Mouse (Mus musculus) gastrocnemius, adult 8-10 months (tissue): ENCODE measurements around the gene Tmprss11a. TPM values are rescaled to one million over a fixed set of nuclear protein-coding genes. Genes with fewer than 3 reads are reported as not detected.

Experiments used
- DNase-seq, 2 experiments: peaks; one replicate each; pipeline ENCODE4 v3.0.0; 2022; ENCODE audit warnings: low spot score in 2 of 2
- total RNA-seq, 4 experiments: library from RNA; stranded (reverse); gene quantifications; 2 replicates each; pipeline ENCODE4 v1.2.4; 2022

The Tmprss11a gene
- not detected for total RNA-seq

- no peak for DNase-seq
Observed at GRCm38 (mm10) chr5:86468890-86469289, at the start of gene Tmprss11a. TSS of gene Tmprss11a (minus strand) at chr5:86468990.

GRCm38 (mm10) chr5:86518500-86518899, 49.7 kb upstream of the Tmprss11a start, which contains the start of gene Tmprss11g:
TSS of gene Tmprss11g (minus strand) at chr5:86518600.
- DNase-seq, result no peak

- no peak for DNase-seq
Observed at GRCm38 (mm10) chr5:86511538-86511937, 42.7 kb upstream of the Tmprss11a start.

GRCm38 (mm10) chr5:86493453-86493852, 24.7 kb upstream of the Tmprss11a start:
- DNase-seq, result no peak

- no peak for DNase-seq
Observed at GRCm38 (mm10) chr5:86482562-86482961, 13.8 kb upstream of the Tmprss11a start.

- no peak for DNase-seq
Observed at GRCm38 (mm10) chr5:86482031-86482430, 13.2 kb upstream of the Tmprss11a start.

GRCm38 (mm10) chr5:86473859-86474258, 5.1 kb upstream of the Tmprss11a start:
- DNase-seq, result no peak

- no peak for DNase-seq
Observed at GRCm38 (mm10) chr5:86439306-86439705, 29.5 kb downstream of the Tmprss11a start.

- DNase-seq, result no peak
Observed at GRCm38 (mm10) chr5:86438548-86438947, 30.2 kb downstream of the Tmprss11a start.

GRCm38 (mm10) chr5:86432697-86433096, 36.1 kb downstream of the Tmprss11a start:
- no peak for DNase-seq

GRCm38 (mm10) chr5:86431096-86431495, 37.7 kb downstream of the Tmprss11a start:
- DNase-seq, result no peak

GRCm38 (mm10) chr5:86421323-86422028, 47.3 kb downstream of the Tmprss11a start:
- no peak for DNase-seq

GRCm38 (mm10) chr5:86419494-86419893, 49.3 kb downstream of the Tmprss11a start:
- DNase-seq, result no peak

- no peak for DNase-seq
Observed at GRCm38 (mm10) chr5:86414280-86414679, 54.5 kb downstream of the Tmprss11a start.

- DNase-seq, result no peak
Observed at GRCm38 (mm10) chr5:86410815-86411214, 58.0 kb downstream of the Tmprss11a start.

- no peak for DNase-seq
Observed at GRCm38 (mm10) chr5:86407941-86408340, 60.8 kb downstream of the Tmprss11a start.

GRCm38 (mm10) chr5:86407191-86407590, 61.6 kb downstream of the Tmprss11a start:
- no peak for DNase-seq

GRCm38 (mm10) chr5:86373320-86373719, 95.5 kb downstream of the Tmprss11a start, which contains the start of gene Tmprss11d:
TSS of gene Tmprss11d (minus strand) at chr5:86373420.
- no peak for DNase-seq

Other genes with a start within 250 kb of the Tmprss11a start
- gene Tmprss11c, start 179.7 kb downstream of the Tmprss11a start, total RNA-seq, result not detected
- not detected for gene Tmprss11d, start 95.6 kb downstream of the Tmprss11a start, total RNA-seq
- not detected for gene Tmprss11g, start 49.6 kb upstream of the Tmprss11a start, total RNA-seq
- gene Tmprss11f, start 163.4 kb upstream of the Tmprss11a start, total RNA-seq, result not detected
- gene Tmprss11b, start 207.4 kb upstream of the Tmprss11a start, total RNA-seq, result not detected